Mouse (Mus musculus) heart, embryonic 12.5 days (tissue): ENCODE data around the gene Zbtb8b. TPM values are rescaled to one million over a fixed set of nuclear protein-coding genes. Genes with fewer than 3 reads are reported as not detected.
"Not testable (repeated sequence)": the region's sequence is repeated elsewhere in the genome, so short reads cannot be mapped to it uniquely, and the experiment has no call there.

Experiments used
- ATAC-seq: fragments of 200-750 bp; cut with Nextera tagmentation; 2 replicates; pipeline ENCODE4 v1.8.0; 2017; ENCODE audit warnings: moderate TSS enrichment, moderate library complexity; ENCODE audit not compliant: insufficient number of reproducible peaks, low FRiP score
- H3K27ac ChIP-seq: fragments of 300-500 bp; sonication (generic); 2 replicates; pipeline ENCODE4 v1.5.1; 2016; ENCODE audit warnings: mild to moderate bottlenecking, moderate library complexity; ENCODE audit not compliant: poor library complexity, severe bottlenecking
- H3K27me3 ChIP-seq: fragments of 300-500 bp; sonication (generic); replicated peaks from 2 replicates; pipeline ENCODE4 v1.6.1; 2016; ENCODE audit warnings: mild to moderate bottlenecking, moderate library complexity
- H3K36me3 ChIP-seq: fragments of 300-500 bp; sonication (generic); 2 replicates; pipeline ENCODE4 v1.6.1; 2016; ENCODE audit warnings: mild to moderate bottlenecking, moderate library complexity
- H3K4me1 ChIP-seq: fragments of 300-500 bp; sonication (generic); replicated peaks from 2 replicates; pipeline ENCODE4 v1.6.1; 2016; ENCODE audit warnings: mild to moderate bottlenecking
- H3K4me2 ChIP-seq: fragments of 300-500 bp; sonication (generic); 2 replicates; pipeline ENCODE4 v1.6.1; 2016; ENCODE audit warnings: mild to moderate bottlenecking, moderate library complexity
- H3K4me3 ChIP-seq: fragments of 300-500 bp; sonication (generic); 2 replicates; pipeline ENCODE4 v1.5.1; 2016; ENCODE audit warnings: mild to moderate bottlenecking
- H3K9ac ChIP-seq: fragments of 300-500 bp; sonication (generic); 2 replicates; pipeline ENCODE4 v1.6.1; 2016; ENCODE audit warnings: mild to moderate bottlenecking, moderate library complexity
- H3K9me3 ChIP-seq: fragments of 300-500 bp; sonication (generic); replicated peaks from 2 replicates; pipeline ENCODE4 v1.6.1; 2016; ENCODE audit warnings: mild to moderate bottlenecking, moderate library complexity
- WGBS: fragments of 180-500 bp; shearing (Covaris S2); methylation state at CpG from one replicate; pipeline ENCODE4 v1.1.7; 2016; 5-methylcytosine and 5-hydroxymethylcytosine counted together
- polyA plus RNA-seq: library from polyadenylated mRNA; unstranded; fragments of >200 nt; fragmentation: Nextera tagmentation; extraction: Ambion mirVana; gene quantifications from 2 replicates; pipeline ENCODE4 v1.2.1, GENCODE M21; 2016

The Zbtb8b gene
- polyA plus RNA-seq, 1 experiment from 2014 or later: 5.7 TPM

- H3K4me3 ChIP-seq, H3K27me3 ChIP-seq, H3K9ac ChIP-seq, H3K9me3 ChIP-seq, H3K36me3 ChIP-seq, H3K27ac ChIP-seq, H3K4me2 ChIP-seq, H3K4me1 ChIP-seq, ATAC-seq: not testable (repeated sequence)
- WGBS: 67% methylated on average over 2 of the region's 2 CpGs
These were observed 16.7 kb upstream of the Zbtb8b start for GRCm38 (mm10) chr4:129457311-129457710.

- Histone ChIP-seq H3K27me3 (no peaks in the 10 kb centered on the region), H3K4me3 (no peak overlapping the region), H3K36me3 (no peaks in the 10 kb centered on the region), H3K4me2 (no peak overlapping the region), H3K4me1 (peaks cover 3% of the 10 kb centered on the region; the same call in 1 of the 2 replicates), H3K9me3 (no peaks in the 10 kb centered on the region), H3K27ac (no peak overlapping the region), H3K9ac (no peak overlapping the region)
- 48% methylated on average over 5 of the region's 5 CpGs for WGBS
- ATAC-seq: no peak
These were observed 15.5 kb upstream of the Zbtb8b start for GRCm38 (mm10) chr4:129456126-129456525.

- H3K9ac ChIP-seq: no peak overlapping the region
- WGBS: 3% methylated on average over 5 of the region's 5 CpGs
- ATAC-seq: peak; percentile 73; the same call in 1 of the 2 replicates
These were observed 14.6 kb upstream of the Zbtb8b start for GRCm38 (mm10) chr4:129455265-129455664.

GRCm38 (mm10) chr4:129451471-129452169 lies 11.0 kb upstream of the Zbtb8b start:
- no peak overlapping the region for H3K9ac ChIP-seq
- ATAC-seq: no peak
- 80% methylated on average over 15 of the region's 15 CpGs for WGBS
- no peak overlapping the region for H3K27ac ChIP-seq
- H3K4me1 ChIP-seq: peaks cover 12% of the 10 kb centered on the region
- no peak overlapping the region for H3K4me3 ChIP-seq
- H3K27me3 ChIP-seq: no peaks in the 10 kb centered on the region
- H3K36me3 ChIP-seq: no peaks in the 10 kb centered on the region
- H3K4me2 ChIP-seq: no peak overlapping the region
- no peaks in the 10 kb centered on the region for H3K9me3 ChIP-seq

More at GRCm38 (mm10) chr4:129455265-129455664, 14.6 kb upstream of the Zbtb8b start:
- Histone ChIP-seq H3K9me3 (no peaks in the 10 kb centered on the region), H3K4me2 (no peak overlapping the region), H3K36me3 (no peaks in the 10 kb centered on the region), H3K4me3 (no peak overlapping the region), H3K27me3 (no peaks in the 10 kb centered on the region), H3K4me1 (no peaks in the 10 kb centered on the region), H3K27ac (no peak overlapping the region)

GRCm38 (mm10) chr4:129450851-129451250 lies 10.2 kb upstream of the Zbtb8b start:
- Histone ChIP-seq H3K27me3 (no peaks in the 10 kb centered on the region), H3K4me1 (peaks cover 16% of the 10 kb centered on the region), H3K36me3 (no peaks in the 10 kb centered on the region), H3K27ac (no peak overlapping the region), H3K4me3 (no peak overlapping the region), H3K4me2 (no peak overlapping the region), H3K9me3 (no peaks in the 10 kb centered on the region), H3K9ac (no peak overlapping the region)
- 68% methylated on average over 2 of the region's 2 CpGs for WGBS
- ATAC-seq: no peak

GRCm38 (mm10) chr4:129448713-129449112 lies 8.1 kb upstream of the Zbtb8b start:
- Histone ChIP-seq H3K36me3 (no peaks in the 10 kb centered on the region), H3K9ac (no peak overlapping the region), H3K4me3 (no peak overlapping the region), H3K4me2 (no peak overlapping the region), H3K27me3 (no peaks in the 10 kb centered on the region), H3K27ac (no peak overlapping the region), H3K9me3 (no peaks in the 10 kb centered on the region), H3K4me1 (peaks cover 25% of the 10 kb centered on the region)
- no peak for ATAC-seq
- 83% methylated on average over 6 of the region's 6 CpGs for WGBS

- WGBS: 59% methylated on average over 11 of the region's 11 CpGs
- peaks cover 3% of the 10 kb centered on the region; the same call in 1 of the 2 replicates for H3K27me3 ChIP-seq
- H3K4me1 ChIP-seq: peaks cover 25% of the 10 kb centered on the region
- no peaks in the 10 kb centered on the region for H3K9me3 ChIP-seq
- no peaks in the 10 kb centered on the region for H3K36me3 ChIP-seq
- ATAC-seq: no peak
- H3K27ac ChIP-seq: peak overlapping the region; percentile 4; the same call in 1 of the 2 replicates
- H3K4me3 ChIP-seq: no peak overlapping the region
- no peak overlapping the region for H3K4me2 ChIP-seq
- H3K9ac ChIP-seq: no peak overlapping the region
These were observed 7.3 kb upstream of the Zbtb8b start for GRCm38 (mm10) chr4:129447778-129448563.

- Histone ChIP-seq H3K9ac (no peak overlapping the region), H3K36me3 (no peaks in the 10 kb centered on the region), H3K4me1 (peaks cover 25% of the 10 kb centered on the region), H3K9me3 (no peaks in the 10 kb centered on the region), H3K27ac (0 out of 2 replicates have a peak overlapping the region, but pooled peaks have one; percentile 4), H3K4me3 (no peak overlapping the region), H3K4me2 (no peak overlapping the region), H3K27me3 (peaks cover 9% of the 10 kb centered on the region)
- 61% methylated on average over 8 of the region's 8 CpGs for WGBS
- ATAC-seq: no peak
These were observed 6.7 kb upstream of the Zbtb8b start for GRCm38 (mm10) chr4:129447360-129447759.

- H3K4me2 ChIP-seq: peak overlapping the region; percentile 71; the same call in 1 of the 2 replicates
- 29% methylated on average over 6 of the region's 6 CpGs for WGBS
These were observed 492 bp upstream of the Zbtb8b start for GRCm38 (mm10) chr4:129441145-129441544.

DNA sequence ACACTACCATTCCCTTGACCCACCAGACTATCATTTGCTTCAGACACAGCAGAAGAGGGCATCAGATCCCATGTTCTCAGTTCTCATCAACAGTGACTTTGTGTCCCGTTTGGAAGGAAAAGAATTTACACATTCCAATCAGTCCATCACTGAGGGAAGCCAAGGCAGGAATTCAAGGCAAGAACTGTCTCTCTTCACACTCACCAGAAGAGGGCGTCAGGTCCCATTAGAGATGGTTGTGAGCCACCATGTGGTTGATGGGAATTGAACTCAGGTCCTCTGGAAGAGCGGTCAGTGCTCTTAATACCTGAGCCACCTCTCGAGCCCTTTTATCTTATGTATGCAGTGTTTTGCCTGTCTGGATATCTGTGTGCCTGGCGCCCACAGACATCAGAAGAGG lies 22.3 kb downstream of the Zbtb8b start:
- H3K4me3 ChIP-seq: no peak overlapping the region
- H3K27me3 ChIP-seq: no peaks in the 10 kb centered on the region
- no peak overlapping the region for H3K9ac ChIP-seq
- peaks cover 8% of the 10 kb centered on the region for H3K4me1 ChIP-seq
- no peaks in the 10 kb centered on the region for H3K36me3 ChIP-seq
- ATAC-seq: no peak
- no peak overlapping the region for H3K27ac ChIP-seq
- H3K4me2 ChIP-seq: no peak overlapping the region
- 62% methylated on average over 5 of the region's 5 CpGs for WGBS
- no peaks in the 10 kb centered on the region for H3K9me3 ChIP-seq

More at GRCm38 (mm10) chr4:129441145-129441544, 492 bp upstream of the Zbtb8b start:
- H3K36me3 ChIP-seq: no peaks in the 10 kb centered on the region
- no peak overlapping the region for H3K9ac ChIP-seq
- no peak overlapping the region; the same call in 1 of the 2 replicates for H3K4me3 ChIP-seq
- H3K4me1 ChIP-seq: peaks cover 19% of the 10 kb centered on the region
- peaks cover 43% of the 10 kb centered on the region for H3K27me3 ChIP-seq
- no peak overlapping the region for H3K27ac ChIP-seq
- no peaks in the 10 kb centered on the region for H3K9me3 ChIP-seq
- no peak for ATAC-seq

GRCm38 (mm10) chr4:129416478-129416877 lies 24.2 kb downstream of the Zbtb8b start:
- Histone ChIP-seq H3K9me3 (no peaks in the 10 kb centered on the region), H3K27ac (peak overlapping the region; percentile 1; the same call in 1 of the 2 replicates), H3K4me2 (no peak overlapping the region), H3K9ac (no peak overlapping the region), H3K27me3 (no peaks in the 10 kb centered on the region), H3K4me1 (peaks cover 8% of the 10 kb centered on the region), H3K4me3 (no peak overlapping the region), H3K36me3 (no peaks in the 10 kb centered on the region)
- no peak for ATAC-seq
- WGBS: 5% methylated on average over 5 of the region's 5 CpGs
